Mouse (Mus musculus) skeletal muscle tissue, postnatal 0 days (tissue): ENCODE measurements around the gene Pik3c2a. TPM values are rescaled to one million over a fixed set of nuclear protein-coding genes. Genes with fewer than 3 reads are reported as not detected.

Experiments
- polyA plus RNA-seq: library from polyadenylated mRNA; unstranded; fragments of >200 nt; fragmentation: Nextera tagmentation; extraction: Ambion mirVana; gene quantifications from 2 replicates; pipeline ENCODE4 v1.2.1, GENCODE M21; 2015

Gene Pik3c2a
- 5.6 and 6.1 TPM in 2 replicates for polyA plus RNA-seq

GRCm38 (mm10) chr7:116443004-116443696 lies at the start of gene Pik3c2a:
TSS of gene Pik3c2a (minus strand) at chr7:116443449.

GRCm38 (mm10) chr7:116333713-116334668 lies 109.3 kb downstream of the Pik3c2a start, which contains the start of gene Rps13:
TSS of gene Rps13 (minus strand) at chr7:116334195.

GRCm38 (mm10) chr7:116307871-116308631 lies 135.2 kb downstream of the Pik3c2a start, which contains the start of gene Plekha7:
TSS of gene Plekha7 (minus strand) at chr7:116308376.

Other genes with a start within 250 kb of the Pik3c2a start
- 3.1 and 3.2 TPM in 2 replicates for gene Plekha7, start 135.1 kb downstream of the Pik3c2a start, polyA plus RNA-seq
- 484 and 505 TPM in 2 replicates for gene Rps13, start 109.3 kb downstream of the Pik3c2a start, polyA plus RNA-seq
- 13.3 and 20.4 TPM in 2 replicates for gene Nucb2, start 60.9 kb upstream of the Pik3c2a start, polyA plus RNA-seq